8 mouse cellular contexts compared by ENCODE assay signal in genomic region chr17:27556315-27557011, GRCm38 (mm10). TPM values are rescaled to one million over a fixed set of nuclear protein-coding genes. Genes with fewer than 3 reads are reported as not detected.
DNase-seq lines count a peak whose midpoint lies in the region; ATAC-seq and TF ChIP-seq lines count a peak whose summit lies in the region.

Gene Hmga1, plus strand, starts transcription at chr17:27556497.

- H3K36me3 ChIP-seq in E14TG2a.4 (ENCODE audit: insufficient read depth, low read length): peaks cover 29% of the 10 kb centered on the region
- peaks cover 19% of the 10 kb centered on the region for H3K36me3 ChIP-seq in erythroblast, embryonic 14.5 days (ENCODE audit: control insufficient read depth)
- H3K36me3 ChIP-seq in heart, embryonic 12.5 days: peaks cover 11% of the 10 kb centered on the region
- H3K36me3 ChIP-seq in kidney, postnatal 0 days (ENCODE audit: insufficient read depth, low read length): no peaks in the 10 kb centered on the region
- peaks cover 18% of the 10 kb centered on the region for H3K36me3 ChIP-seq in liver, embryonic 15.5 days (replicated peaks)
- H3K36me3 ChIP-seq in neural tube, embryonic 11.5 days (ENCODE audit: control insufficient read depth, insufficient read depth, low read length): no peaks in the 10 kb centered on the region

- H3K27ac ChIP-seq in heart, embryonic 12.5 days (ENCODE audit: poor library complexity, severe bottlenecking): peak within 1 kb of the TSS; percentile 98
- H3K27ac ChIP-seq in kidney, postnatal 0 days: peak within 1 kb of the TSS; percentile 96
- peak within 1 kb of the TSS; percentile 92 for H3K27ac ChIP-seq in liver, embryonic 15.5 days (replicated peaks)
- H3K27ac ChIP-seq in neural tube, embryonic 11.5 days (ENCODE audit: low read depth, low read length): peak within 1 kb of the TSS; percentile 97

- H3K4me3 ChIP-seq in E14TG2a.4 (replicated peaks; ENCODE audit: low read length): peak within 1 kb of the TSS; percentile 95
- peak within 1 kb of the TSS; percentile 82 for H3K4me3 ChIP-seq in erythroblast, embryonic 14.5 days (replicated peaks)
- H3K4me3 ChIP-seq in heart, embryonic 12.5 days: peak within 1 kb of the TSS; percentile 78
- peak within 1 kb of the TSS; percentile 77 for H3K4me3 ChIP-seq in kidney, postnatal 0 days (replicated peaks; ENCODE audit: low read depth, low read length)
- H3K4me3 ChIP-seq in liver, embryonic 15.5 days (replicated peaks): peak within 1 kb of the TSS; percentile 81
- H3K4me3 ChIP-seq in neural tube, embryonic 11.5 days (ENCODE audit: low read depth, low read length): peak within 1 kb of the TSS; percentile 97

- ATAC-seq in heart, embryonic 12.5 days (ENCODE audit: insufficient number of reproducible peaks, low FRiP score): peak; percentile 82
- peak; percentile 62 for ATAC-seq in kidney, postnatal 0 days (replicated peaks; ENCODE audit: low FRiP score, low read depth)
- peak; percentile 72 for ATAC-seq in liver, embryonic 15.5 days (ENCODE audit: insufficient read depth)
- peak; percentile 73 for ATAC-seq in neural tube, embryonic 11.5 days (ENCODE audit: insufficient read depth, low FRiP score, low TSS enrichment)

- peak within 1 kb of the TSS; percentile 96 for H3K4me2 ChIP-seq in heart, embryonic 12.5 days
- H3K4me2 ChIP-seq in kidney, postnatal 0 days (ENCODE audit: low read length): peak within 1 kb of the TSS; percentile 91
- peak within 1 kb of the TSS; percentile 97 for H3K4me2 ChIP-seq in liver, embryonic 15.5 days
- peak within 1 kb of the TSS; percentile 91 for H3K4me2 ChIP-seq in neural tube, embryonic 11.5 days (ENCODE audit: low read depth)

- H3K9me3 ChIP-seq in E14TG2a.4 (ENCODE audit: low read length): no peaks in the 10 kb centered on the region
- no peaks in the 10 kb centered on the region for H3K9me3 ChIP-seq in erythroblast, embryonic 14.5 days (ENCODE audit: control insufficient read depth, low read length)
- H3K9me3 ChIP-seq in heart, embryonic 12.5 days (replicated peaks): no peaks in the 10 kb centered on the region
- H3K9me3 ChIP-seq in kidney, postnatal 0 days (replicated peaks; ENCODE audit: low read length): no peaks in the 10 kb centered on the region
- H3K9me3 ChIP-seq in liver, embryonic 15.5 days (replicated peaks): no peaks in the 10 kb centered on the region
- no peaks in the 10 kb centered on the region for H3K9me3 ChIP-seq in neural tube, embryonic 11.5 days (ENCODE audit: control insufficient read depth, low read length)

- H3K9ac ChIP-seq in heart, embryonic 12.5 days: peak within 1 kb of the TSS; percentile 92
- H3K9ac ChIP-seq in kidney, postnatal 0 days (ENCODE audit: low read depth, low read length): peak within 1 kb of the TSS; percentile 88
- H3K9ac ChIP-seq in liver, embryonic 15.5 days: peak within 1 kb of the TSS; percentile 86
- peak within 1 kb of the TSS; percentile 93 for H3K9ac ChIP-seq in neural tube, embryonic 11.5 days (ENCODE audit: low read length)

- under 1% methylated on average over 79 of the region's 79 CpGs for WGBS in heart, embryonic 12.5 days
- under 1% methylated on average over 78 of the region's 79 CpGs for WGBS in kidney, postnatal 0 days
- 0% methylated on average over 70 of the region's 79 CpGs for WGBS in liver, embryonic 15.5 days (ENCODE audit: insufficient replicate concordance)
- 0% methylated on average over 77 of the region's 79 CpGs for WGBS in neural tube, embryonic 11.5 days

- peaks cover 70% of the 10 kb centered on the region for H3K4me1 ChIP-seq in E14TG2a.4 (replicated peaks; ENCODE audit: low read depth, low read length)
- H3K4me1 ChIP-seq in erythroblast, embryonic 14.5 days (ENCODE audit: control insufficient read depth): peaks cover 69% of the 10 kb centered on the region
- H3K4me1 ChIP-seq in heart, embryonic 12.5 days (replicated peaks): peaks cover 49% of the 10 kb centered on the region
- peaks cover 18% of the 10 kb centered on the region for H3K4me1 ChIP-seq in kidney, postnatal 0 days (replicated peaks; ENCODE audit: insufficient read depth, low read length)
- peaks cover 95% of the 10 kb centered on the region for H3K4me1 ChIP-seq in liver, embryonic 15.5 days (replicated peaks)
- peaks cover 31% of the 10 kb centered on the region for H3K4me1 ChIP-seq in neural tube, embryonic 11.5 days (ENCODE audit: control insufficient read depth, insufficient read depth, low read length)

- DNase-seq in brain, embryonic 18.5 days (ENCODE audit: low read depth, low spot score): peak; percentile 75
- DNase-seq in kidney, postnatal 0 days (ENCODE audit: low spot score): peak; percentile 90
- peak; percentile 96 for DNase-seq in neural tube, embryonic 11.5 days (ENCODE audit: low spot score)
- peak; percentile 90 for DNase-seq in testis, postnatal 10 days (ENCODE audit: low spot score)

- no peaks in the 10 kb centered on the region for H3K27me3 ChIP-seq in E14TG2a.4 (ENCODE audit: insufficient read depth, low read length)
- H3K27me3 ChIP-seq in erythroblast, embryonic 14.5 days (ENCODE audit: control insufficient read depth): peaks cover 3% of the 10 kb centered on the region; the same call in 1 of the 2 replicates
- H3K27me3 ChIP-seq in heart, embryonic 12.5 days (replicated peaks): no peaks in the 10 kb centered on the region
- no peaks in the 10 kb centered on the region for H3K27me3 ChIP-seq in kidney, postnatal 0 days (ENCODE audit: insufficient read depth, low read length)
- peaks cover 6% of the 10 kb centered on the region; the same call in 1 of the 2 replicates for H3K27me3 ChIP-seq in liver, embryonic 15.5 days
- no peaks in the 10 kb centered on the region for H3K27me3 ChIP-seq in neural tube, embryonic 11.5 days (ENCODE audit: control insufficient read depth, insufficient read depth, low read length)

- no peak for TF ChIP-seq CTCF in E14TG2a.4 (conservative IDR thresholded peaks at IDR 0.05; ENCODE audit: low read length)
- TF ChIP-seq CTCF in kidney, postnatal 0 days (IDR thresholded peaks at IDR 0.05; ENCODE audit: low read depth): no peak

RNA-seq across cellular contexts. Expression of gene Hmga1, which starts in this region (rescaled TPM):
- 57.3 and 59.4 TPM in 2 replicates for polyA plus RNA-seq in erythroblast, embryonic 14.5 days (2012)
- 188 and 194 TPM in 2 replicates for polyA plus RNA-seq in heart, embryonic 12.5 days (2016; fragmentation: Nextera tagmentation; extraction: Ambion mirVana)
- polyA plus RNA-seq in kidney, postnatal 0 days (2015; fragmentation: Nextera tagmentation; extraction: Ambion mirVana): 131 and 136 TPM in 2 replicates
- polyA plus RNA-seq in liver, embryonic 15.5 days (2015; fragmentation: Nextera tagmentation; extraction: Ambion mirVana): 131 and 132 TPM in 2 replicates
- polyA plus RNA-seq in neural tube, embryonic 11.5 days (2014; fragmentation: Nextera tagmentation; extraction: Ambion mirVana): 425 and 456 TPM in 2 replicates

Comparison
In these comparisons a context has a peak if more than half of its experiments do, and no peak if none do; other contexts are left out.
1. Peak in every context shown above with its lines: DNase-seq, ATAC-seq, H3K4me3 ChIP-seq and H3K27ac ChIP-seq.